Mouse (Mus musculus) kidney, adult 2 months (tissue): ENCODE results near the gene Commd7.

Source experiments
- CTCF ChIP-seq: fragments of 200-500 bp; conservative IDR thresholded peaks from 2 replicates; pipeline ENCODE4 v1.5.1; 2011; ENCODE audit warnings: low read depth, mild to moderate bottlenecking, control low read depth, low read length, moderate library complexity, mixed read lengths; ENCODE audit not compliant: insufficient read depth, insufficient read length
- POLR2A ChIP-seq: fragments of 200-500 bp; IDR thresholded peaks from one replicate; pipeline ENCODE4 v1.6.1; 2011; ENCODE audit warnings: low read depth, low read length, control low read depth

DNA sequence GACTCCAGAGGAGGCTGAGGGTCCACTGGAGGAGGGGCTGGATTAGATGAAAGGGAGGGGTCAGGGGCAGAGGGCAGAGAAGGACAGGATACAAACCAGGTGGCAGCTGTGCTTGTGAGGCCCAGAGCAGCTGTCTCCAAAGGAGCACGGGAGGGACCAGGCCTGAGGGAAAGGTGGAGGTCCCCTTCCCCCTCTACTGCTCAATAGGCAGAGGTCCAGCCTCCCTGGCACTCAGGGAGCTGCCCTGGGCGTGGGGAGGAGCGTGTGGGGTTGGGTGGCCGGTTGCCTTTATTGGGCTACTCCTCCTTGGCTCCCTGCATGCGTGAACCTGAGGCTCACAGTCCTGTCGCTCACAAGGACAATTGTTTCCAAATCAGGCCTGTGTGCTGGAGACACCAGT lies 57.0 kb downstream of the Commd7 start:
- no peak for TF ChIP-seq POLR2A
- TF ChIP-seq CTCF: no peak
